Mouse (Mus musculus) brain, embryonic 14.5 days (tissue): ENCODE data around the gene Mknk1. TPM values are rescaled to one million over a fixed set of nuclear protein-coding genes. Genes with fewer than 3 reads are reported as not detected.

Experiments
- DNase-seq: peaks from one replicate; pipeline ENCODE4 v3.0.0-alpha.2; 2011; ENCODE audit warnings: low read depth
- CTCF ChIP-seq: fragments of 200-500 bp; IDR thresholded peaks from 2 replicates; pipeline ENCODE4 v1.5.1; 2012; ENCODE audit warnings: inconsistent platforms, mild to moderate bottlenecking, moderate library complexity, borderline replicate concordance; ENCODE audit not compliant: insufficient read depth, insufficient read length; ENCODE audit errors: extremely low read depth
- POLR2A ChIP-seq: fragments of 200-500 bp; IDR thresholded peaks from 2 replicates; pipeline ENCODE4 v1.6.1; 2012; ENCODE audit warnings: mild to moderate bottlenecking, inconsistent platforms, borderline replicate concordance; ENCODE audit not compliant: poor library complexity, insufficient read depth, insufficient read length, severe bottlenecking; ENCODE audit errors: extremely low read depth
- polyA plus RNA-seq: library from polyadenylated mRNA; depleted of rRNA; stranded (reverse); fragments of >200 nt; gene quantifications from 2 replicates; pipeline ENCODE4 v1.2.3, GENCODE M21; 2012; rRNA removed

Mknk1 gene
- polyA plus RNA-seq, result 37.3 and 52.9 TPM in 2 replicates

- no peak for TF ChIP-seq POLR2A
- no peak for TF ChIP-seq CTCF
- DNase-seq, result peak; percentile 97
These were observed at the start of gene Mknk1 for GRCm38 (mm10) chr4:115838696-115839641. Gene Mknk1 (plus strand): TSS chr4:115839198.

- no peak for DNase-seq
- TF ChIP-seq POLR2A, result no peak
- no peak for TF ChIP-seq CTCF
These were observed 48.1 kb upstream of the Mknk1 start for GRCm38 (mm10) chr4:115790864-115791263.

- DNase-seq, result no peak
- no peak for TF ChIP-seq CTCF
- TF ChIP-seq POLR2A, result no peak
These were observed 43.6 kb upstream of the Mknk1 start for GRCm38 (mm10) chr4:115795360-115795759.

GRCm38 (mm10) chr4:115799981-115800380, 39.0 kb upstream of the Mknk1 start:
- TF ChIP-seq CTCF (no peak), POLR2A (no peak)
- DNase-seq, result peak; percentile 16

DNA sequence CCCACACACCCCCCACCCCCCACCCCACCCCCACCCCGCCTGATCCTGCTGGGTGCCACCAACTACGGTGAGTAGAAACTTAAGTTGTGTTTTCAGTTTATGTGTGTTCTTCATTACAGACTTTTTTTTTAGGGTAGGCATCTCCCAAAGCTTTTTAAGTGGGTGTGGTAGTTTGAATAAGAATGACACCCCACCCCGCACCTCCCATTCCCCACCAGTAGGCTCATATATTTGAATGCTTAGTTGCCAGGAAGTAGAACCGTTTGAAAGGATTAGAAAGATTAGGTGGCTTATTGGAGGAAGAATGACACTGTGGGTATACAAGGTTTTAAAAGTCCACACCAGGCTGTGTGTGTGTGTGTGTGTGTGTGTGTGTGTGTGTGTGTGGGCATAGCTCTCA, 26.7 kb upstream of the Mknk1 start:
- no peak for DNase-seq
- no peak for TF ChIP-seq POLR2A

- TF ChIP-seq POLR2A, result no peak
- no peak for DNase-seq
These were observed 23.4 kb upstream of the Mknk1 start for GRCm38 (mm10) chr4:115815606-115816005.

- TF ChIP-seq CTCF (no peak), POLR2A (no peak)
- no peak for DNase-seq
These were observed 18.8 kb upstream of the Mknk1 start for GRCm38 (mm10) chr4:115820199-115820598.

GRCm38 (mm10) chr4:115820944-115821343, 18.1 kb upstream of the Mknk1 start:
- DNase-seq, result no peak
- TF ChIP-seq POLR2A, result no peak
- no peak for TF ChIP-seq CTCF

GRCm38 (mm10) chr4:115821431-115821830, 17.6 kb upstream of the Mknk1 start:
- TF ChIP-seq CTCF (no peak), POLR2A (no peak)
- DNase-seq, result no peak

- TF ChIP-seq POLR2A, result no peak
- DNase-seq, result no peak
These were observed 17.1 kb upstream of the Mknk1 start for GRCm38 (mm10) chr4:115821928-115822327.

- TF ChIP-seq CTCF, result no peak
- TF ChIP-seq POLR2A, result no peak
- DNase-seq, result no peak
These were observed 14.8 kb upstream of the Mknk1 start for GRCm38 (mm10) chr4:115824178-115824577.

DNA sequence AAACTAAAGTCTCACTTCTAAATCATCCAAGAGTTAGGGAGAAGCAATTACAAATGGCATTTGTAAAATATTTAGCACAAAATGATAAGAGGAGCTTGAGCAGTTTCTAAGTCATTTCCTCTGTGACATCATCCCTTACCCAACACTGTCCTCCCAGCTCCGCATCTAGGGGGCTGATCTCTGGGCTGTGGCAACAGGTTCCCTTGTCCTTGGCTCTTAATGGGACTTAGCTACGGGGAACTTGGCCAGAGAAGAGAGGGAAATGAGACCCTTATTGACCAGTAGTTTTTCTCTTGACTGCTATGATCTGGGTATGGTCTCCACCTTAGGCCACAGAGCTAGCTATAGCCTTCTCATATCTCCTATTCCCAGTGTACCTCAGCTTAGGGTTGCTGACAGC, 13.7 kb upstream of the Mknk1 start:
- no peak for DNase-seq
- TF ChIP-seq CTCF (no peak), POLR2A (no peak)
